Comparison of ENCODE assay signal across 16 mouse cellular contexts in the genomic region with DNA sequence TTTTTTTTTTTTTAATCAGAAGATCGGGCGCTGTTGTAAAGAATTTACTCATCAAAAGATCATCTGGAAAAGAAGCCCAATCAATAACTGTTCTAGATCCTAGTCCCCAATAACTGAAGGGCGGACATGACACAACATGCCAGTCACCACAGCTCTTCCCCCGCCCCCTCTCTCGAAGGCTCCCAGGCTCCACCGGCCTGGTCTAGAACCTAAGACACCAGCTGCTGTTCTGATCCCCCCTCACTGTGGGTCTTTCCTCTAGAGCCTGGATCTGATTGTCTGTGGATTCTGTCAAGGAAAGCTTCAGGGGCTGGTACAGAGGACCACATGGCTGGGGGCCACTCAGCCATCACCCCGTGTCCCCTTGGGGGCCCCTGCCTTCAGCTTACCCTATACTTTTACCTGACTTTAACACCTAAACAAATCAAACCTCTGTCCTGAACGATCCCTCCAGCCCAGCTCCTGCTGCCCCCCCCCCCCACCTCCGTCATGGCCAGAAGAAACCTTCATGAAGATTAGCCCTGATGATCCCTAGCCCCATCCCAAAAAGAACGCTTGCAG. TPM values are rescaled to one million over a fixed set of nuclear protein-coding genes. Genes with fewer than 3 reads are reported as not detected.
DNase-seq lines count a peak whose midpoint lies in the region; ATAC-seq and TF ChIP-seq lines count a peak whose summit lies in the region.
"Had no signal": no experiment of that assay in that cellular context is flagged by ENCODE, and none has a peak within 500 bp of the region (broad histone marks: within the 10 kb centered on the region; RNA-seq: fewer than 3 reads in every experiment).

No protein-coding gene starts in this region.

- TF ChIP-seq CTCF in forebrain, postnatal 0 days (IDR thresholded peaks at IDR 0.05; ENCODE audit: low read depth), result no peak
- no peak for TF ChIP-seq CTCF in layer of hippocampus, adult 2 months (conservative IDR thresholded peaks at IDR 0.05)

- no peaks in the 10 kb centered on the region for H3K27me3 ChIP-seq in forebrain, embryonic 11.5 days (ENCODE audit: control insufficient read depth, insufficient read depth, low read length)
- H3K27me3 ChIP-seq in forebrain, postnatal 0 days (ENCODE audit: insufficient read depth, low read length), result no peaks in the 10 kb centered on the region
- H3K27me3 ChIP-seq: intestine, embryonic 15.5 days had no signal

- peak; percentile 47 for DNase-seq in forebrain, embryonic 11.5 days (ENCODE audit: low spot score)
- no peak for DNase-seq in forebrain, postnatal 0 days
- DNase-seq in layer of hippocampus, adult 2 months (ENCODE audit: low spot score in 2 of 2), result no peak
- DNase-seq in layer of hippocampus, postnatal 36 days, result no peak
- peak; percentile 2 for DNase-seq in urinary bladder, adult 2 months (ENCODE audit: low spot score)
- DNase-seq in urinary bladder, postnatal 14 days (ENCODE audit: low spot score), result no peak
- no peak for DNase-seq in frontal cortex, postnatal 10 days (ENCODE audit: low spot score in 2 of 2)
- no peak for DNase-seq in gastrocnemius, postnatal 14 days
- DNase-seq: adrenal gland, postnatal 10 days; cerebellum, adult 9-11 months; gastrocnemius, postnatal 36 days; heart, postnatal 36 days; kidney, postnatal 14 days; left cerebral cortex, postnatal 4 days; lung, postnatal 10 days had no signal

- H3K27ac ChIP-seq in forebrain, embryonic 11.5 days (ENCODE audit: low read depth, low read length), result no peak overlapping the region; the same call in 1 of the 2 replicates
- no peak overlapping the region for H3K27ac ChIP-seq in forebrain, postnatal 0 days (ENCODE audit: low read depth, low read length)
- H3K27ac ChIP-seq in layer of hippocampus, adult 2 months, result peak overlapping the region; percentile 67; the same call in 1 of the 2 replicates
- H3K27ac ChIP-seq: intestine, embryonic 15.5 days had no signal

- H3K4me1 ChIP-seq in forebrain, embryonic 11.5 days (replicated peaks; ENCODE audit: control insufficient read depth, insufficient read depth, low read length), result no peaks in the 10 kb centered on the region
- H3K4me1 ChIP-seq in forebrain, postnatal 0 days (ENCODE audit: insufficient read depth), result peaks cover 3% of the 10 kb centered on the region; the same call in 1 of the 2 replicates

- no peak overlapping the region for H3K4me2 ChIP-seq in forebrain, embryonic 11.5 days (ENCODE audit: low read depth, low read length, severe bottlenecking)
- no peak overlapping the region for H3K4me2 ChIP-seq in forebrain, postnatal 0 days (ENCODE audit: low read depth)
- H3K4me2 ChIP-seq: intestine, embryonic 15.5 days had no signal

- no peaks in the 10 kb centered on the region for H3K9me3 ChIP-seq in forebrain, embryonic 11.5 days (ENCODE audit: control insufficient read depth, low read length)
- no peaks in the 10 kb centered on the region for H3K9me3 ChIP-seq in forebrain, postnatal 0 days (ENCODE audit: low read length)
- H3K9me3 ChIP-seq: intestine, embryonic 15.5 days had no signal

- no peak overlapping the region for H3K4me3 ChIP-seq in forebrain, embryonic 11.5 days (ENCODE audit: low read depth, low read length)
- no peak overlapping the region for H3K4me3 ChIP-seq in forebrain, postnatal 0 days (ENCODE audit: low read depth, low read length)
- H3K4me3 ChIP-seq in layer of hippocampus, adult 2 months, result no peak overlapping the region
- H3K4me3 ChIP-seq: intestine, embryonic 15.5 days had no signal

- intact Hi-C loops in gastrocnemius, postnatal 14 days (cut with DNase I; ENCODE audit: low total_unique reads), result loop anchor here (5.0 kb wide), 1 partner anchor 215 kb away; no protein-coding TSS in a partner anchor

- ATAC-seq in forebrain, embryonic 11.5 days (replicated peaks; ENCODE audit: low FRiP score), result no peak
- ATAC-seq in forebrain, postnatal 0 days, result no peak

- no peaks in the 10 kb centered on the region for H3K36me3 ChIP-seq in forebrain, embryonic 11.5 days (ENCODE audit: control insufficient read depth, insufficient read depth, low read length)
- no peaks in the 10 kb centered on the region for H3K36me3 ChIP-seq in forebrain, postnatal 0 days (ENCODE audit: insufficient read depth)
- H3K36me3 ChIP-seq: intestine, embryonic 15.5 days had no signal

- 86% methylated on average over 10 of the region's 10 CpGs for WGBS in forebrain, embryonic 11.5 days
- 91% methylated on average over 10 of the region's 10 CpGs for WGBS in forebrain, postnatal 0 days

- no peak overlapping the region for H3K9ac ChIP-seq in forebrain, embryonic 11.5 days (ENCODE audit: low read length)
- no peak overlapping the region for H3K9ac ChIP-seq in forebrain, postnatal 0 days
- H3K9ac ChIP-seq: intestine, embryonic 15.5 days had no signal

RNA-seq across cellular contexts. Expression of gene Scgb3a1, which starts 11.6 kb away (rescaled TPM):
- polyA plus RNA-seq in forebrain, embryonic 11.5 days (2014; fragmentation: Nextera tagmentation; extraction: Ambion mirVana), result not detected in 2 replicates
- total RNA-seq in forebrain, postnatal 0 days (2014; rRNA removed), result 2.7 TPM in 1 of 2 replicates, not detected in the other
- 0.44 TPM in 1 of 2 replicates, not detected in the other for polyA plus RNA-seq in forebrain, postnatal 0 days (2015; fragmentation: Nextera tagmentation; extraction: Ambion mirVana)
- total RNA-seq in layer of hippocampus, adult 2 months (2021), result not detected
- not detected for total RNA-seq in layer of hippocampus, postnatal 36 days (2021)
- 0.19 and 0.26 TPM in 2 replicates for polyA plus RNA-seq in urinary bladder, adult 2 months (2012; rRNA removed)
- not detected for total RNA-seq in gastrocnemius, postnatal 14 days (2021)
- total RNA-seq: adrenal gland, postnatal 10 days; gastrocnemius, postnatal 36 days; left cerebral cortex, postnatal 4 days had no signal
- polyA plus RNA-seq: intestine, embryonic 15.5 days had no signal

RNA-seq across cellular contexts. Expression of gene Flt4, which starts 42.8 kb away (rescaled TPM):
- 4.1 and 4.2 TPM in 2 replicates for polyA plus RNA-seq in forebrain, embryonic 11.5 days (2014; fragmentation: Nextera tagmentation; extraction: Ambion mirVana)
- total RNA-seq in forebrain, postnatal 0 days (2014; rRNA removed), result 2.2 and 2.9 TPM in 2 replicates
- 1.0 and 1.1 TPM in 2 replicates for polyA plus RNA-seq in forebrain, postnatal 0 days (2015; fragmentation: Nextera tagmentation; extraction: Ambion mirVana)
- 1 to 10 TPM; 2.2 to 2.6 TPM for total RNA-seq in layer of hippocampus, adult 2 months (2021)
- total RNA-seq in layer of hippocampus, postnatal 36 days (2021), result 1 to 10 TPM; 1.8 to 2.4 TPM
- polyA plus RNA-seq in urinary bladder, adult 2 months (2012; rRNA removed), result 4.2 and 6.3 TPM in 2 replicates
- total RNA-seq in gastrocnemius, postnatal 14 days (2021), result 1 to 10 TPM; 4.0 to 4.3 TPM

Comparison
In these comparisons a context has a peak if more than half of its experiments do, and no peak if none do; other contexts are left out.
1. DNase-seq: peak in forebrain, embryonic 11.5 days (single experiment) and urinary bladder, adult 2 months (single experiment); none in forebrain, postnatal 0 days (single experiment), layer of hippocampus, adult 2 months (0 of 2), layer of hippocampus, postnatal 36 days (0 of 2), urinary bladder, postnatal 14 days (single experiment), frontal cortex, postnatal 10 days (0 of 2) and gastrocnemius, postnatal 14 days (single experiment).